In genomic region chr15:12714322-12714721, GRCm38 (mm10) we compare ENCODE assay signal across 17 mouse cellular contexts. TPM values are rescaled to one million over a fixed set of nuclear protein-coding genes. Genes with fewer than 3 reads are reported as not detected.
DNase-seq lines count a peak whose midpoint lies in the region; ATAC-seq lines count a peak whose summit lies in the region.
"Had no signal": no experiment of that assay in that cellular context is flagged by ENCODE, and none has a peak within 500 bp of the region (broad histone marks: within the 10 kb centered on the region; RNA-seq: fewer than 3 reads in every experiment).

No protein-coding gene starts in this region.

- H3K9ac ChIP-seq in heart, embryonic 16.5 days (ENCODE audit: low read length) = no peak overlapping the region
- H3K9ac ChIP-seq: forebrain, embryonic 12.5 days; hindbrain, embryonic 12.5 days; lung, embryonic 14.5 days; neural tube, embryonic 13.5 days; stomach, embryonic 15.5 days had no signal

- intact Hi-C loops in gastrocnemius, postnatal 36 days (cut with DNase I) = no loop called here
- intact Hi-C loops in heart, postnatal 25 days (cut with DNase I) = no loop called here

- peaks cover 22% of the 10 kb centered on the region for H3K4me1 ChIP-seq in heart, embryonic 16.5 days (ENCODE audit: control insufficient read depth, insufficient read depth, low read length)
- H3K4me1 ChIP-seq: forebrain, embryonic 12.5 days; hindbrain, embryonic 12.5 days; neural tube, embryonic 13.5 days; stomach, embryonic 15.5 days had no signal

- no peak overlapping the region for H3K4me3 ChIP-seq in heart, embryonic 16.5 days (ENCODE audit: low read length)
- H3K4me3 ChIP-seq: forebrain, embryonic 12.5 days; hindbrain, embryonic 12.5 days; neural tube, embryonic 13.5 days; stomach, embryonic 15.5 days had no signal

- H3K36me3 ChIP-seq in heart, embryonic 16.5 days (ENCODE audit: control insufficient read depth, insufficient read depth) = peaks cover 5% of the 10 kb centered on the region
- H3K36me3 ChIP-seq: forebrain, embryonic 12.5 days; hindbrain, embryonic 12.5 days; neural tube, embryonic 13.5 days; stomach, embryonic 15.5 days had no signal

- ATAC-seq in heart, embryonic 16.5 days (replicated peaks; ENCODE audit: extremely low read depth, insufficient read depth, low FRiP score) = peak; percentile 79

- 31% methylated on average over 2 of the region's 2 CpGs for WGBS in heart, embryonic 16.5 days

- peaks cover 5% of the 10 kb centered on the region for H3K9me3 ChIP-seq in heart, embryonic 16.5 days (replicated peaks; ENCODE audit: control insufficient read depth, low read length)
- H3K9me3 ChIP-seq: forebrain, embryonic 12.5 days; hindbrain, embryonic 12.5 days; neural tube, embryonic 13.5 days; stomach, embryonic 15.5 days had no signal

- DNase-seq in gastrocnemius, adult 18-20 months (ENCODE audit: low spot score) = peak; percentile 63
- no peak for DNase-seq in gastrocnemius, postnatal 36 days
- peak; percentile 62 to 64 for DNase-seq in heart, adult 9 months (ENCODE audit: low spot score in 2 of 2)
- no peak for DNase-seq in heart, postnatal 25 days (ENCODE audit: low spot score)
- DNase-seq in fibroblast of lung, adult 2 months (ENCODE audit: low read depth) = peak; percentile 21
- DNase-seq in neural tube, embryonic 10.5 days (ENCODE audit: extremely low spot score, low spot score) = no peak
- DNase-seq: B cell, adult 2 months; kidney, postnatal 10 days; lung, embryonic 14.5 days had no signal

- peak overlapping the region; percentile 84 for H3K27ac ChIP-seq in heart, embryonic 16.5 days (ENCODE audit: low read length)
- H3K27ac ChIP-seq: forebrain, embryonic 12.5 days; hindbrain, embryonic 12.5 days; macrophage; neural tube, embryonic 13.5 days; stomach, embryonic 15.5 days had no signal

- H3K4me2 ChIP-seq in heart, embryonic 16.5 days (ENCODE audit: low read depth, low read length) = no peak overlapping the region; the same call in 1 of the 2 replicates
- H3K4me2 ChIP-seq: forebrain, embryonic 12.5 days; hindbrain, embryonic 12.5 days; liver, embryonic 11.5 days; lung, embryonic 14.5 days; midbrain, embryonic 11.5 days; neural tube, embryonic 13.5 days; stomach, embryonic 15.5 days had no signal

- no peaks in the 10 kb centered on the region for H3K27me3 ChIP-seq in heart, embryonic 16.5 days (ENCODE audit: control insufficient read depth, insufficient read depth, low read length)
- H3K27me3 ChIP-seq: forebrain, embryonic 12.5 days; hindbrain, embryonic 12.5 days; neural tube, embryonic 13.5 days; stomach, embryonic 15.5 days had no signal

RNA-seq across cellular contexts. Expression of gene Pdzd2, which starts 25.4 kb away (rescaled TPM):
- 10 to 100 TPM; 14.1 to 16.3 TPM for total RNA-seq in gastrocnemius, adult 18-20 months (2021)
- 10 to 100 TPM; 17.0 to 19.0 TPM for total RNA-seq in gastrocnemius, postnatal 36 days (2021)
- 100 to 1,000 TPM in 1 of 2 experiments, 10 to 100 TPM in 1; 93.0 to 118 TPM for total RNA-seq in heart, postnatal 25 days (2021)
- polyA plus RNA-seq in heart, embryonic 16.5 days (2015; fragmentation: Nextera tagmentation; extraction: Ambion mirVana) = 19.2 and 21.1 TPM in 2 replicates
- polyA plus RNA-seq: macrophage had no signal

Comparison
In these comparisons a context has a peak if more than half of its experiments do, and no peak if none do; other contexts are left out.
1. DNase-seq: peak in gastrocnemius, adult 18-20 months (single experiment), heart, adult 9 months (2 of 2) and fibroblast of lung, adult 2 months (single experiment); none in gastrocnemius, postnatal 36 days (0 of 2), heart, postnatal 25 days (single experiment) and neural tube, embryonic 10.5 days (single experiment).
2. RNA of gene Pdzd2, which starts 25.4 kb away (total RNA-seq): 93.0 to 118 TPM in heart, postnatal 25 days; 17.0 to 19.0 TPM in gastrocnemius, postnatal 36 days and 14.1 to 16.3 TPM in gastrocnemius, adult 18-20 months; every median in the first group is over 4 times any median in the second.